ENCODE assay signal across 10 mouse cellular contexts in the genomic region with DNA sequence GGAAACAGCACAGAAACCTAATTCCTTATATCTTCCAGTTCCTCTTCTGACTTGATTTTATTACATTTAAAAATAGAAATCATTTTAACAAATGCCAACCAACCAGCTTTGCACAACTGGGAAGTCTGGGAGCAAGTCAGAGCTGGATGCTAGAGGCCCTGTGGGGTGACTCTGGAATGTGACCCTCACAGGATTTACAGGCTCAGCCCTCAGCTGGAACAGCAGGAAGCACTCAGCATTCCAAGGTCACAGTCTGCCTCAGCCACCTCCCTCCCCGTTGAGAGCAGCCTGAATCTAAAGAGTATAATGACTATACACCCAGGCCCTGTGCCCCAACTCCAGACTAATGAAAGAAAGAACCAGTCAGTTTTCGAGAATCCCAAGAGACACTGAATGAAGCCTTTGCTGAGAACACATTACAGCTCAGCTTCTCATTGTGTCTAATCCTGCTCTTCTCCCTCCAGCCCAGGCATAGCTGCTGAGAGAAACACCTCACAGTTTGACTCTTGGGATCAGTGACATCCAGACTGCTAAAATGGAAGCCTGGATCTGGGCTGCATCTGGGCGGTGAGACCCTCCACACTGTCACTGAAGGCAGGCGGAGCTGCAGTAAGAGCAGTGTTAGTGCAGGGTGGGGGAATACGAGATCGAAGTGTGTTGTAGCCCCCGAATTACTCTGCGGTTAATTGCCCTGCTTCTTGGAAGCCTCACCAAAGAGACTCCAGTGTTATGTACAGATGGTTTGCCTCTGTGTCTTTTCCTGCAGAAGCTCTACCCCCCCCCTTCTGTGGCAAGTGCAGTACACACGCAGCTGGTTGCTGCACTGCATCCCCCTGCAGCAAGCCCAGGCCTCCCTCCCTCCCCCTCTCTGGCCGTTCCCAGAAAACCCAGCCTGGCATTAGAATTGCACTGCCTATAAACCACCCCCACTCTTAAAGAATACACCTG. TPM values are rescaled to one million over a fixed set of nuclear protein-coding genes. Genes with fewer than 3 reads are reported as not detected.
A peak's percentile ranks its signal among the peaks of the same experiment; 100 is the strongest.
DNase-seq lines count a peak whose midpoint lies in the region; ATAC-seq and TF ChIP-seq lines count a peak whose summit lies in the region.
"Had no signal": no experiment of that assay in that cellular context is flagged by ENCODE, and none has a peak within 500 bp of the region (broad histone marks: within the 10 kb centered on the region; RNA-seq: fewer than 3 reads in every experiment).

No protein-coding gene starts in this region.

- peak overlapping the region; percentile 87 for H3K27ac ChIP-seq in heart, embryonic 15.5 days
- peak overlapping the region; percentile 60 for H3K27ac ChIP-seq in intestine, embryonic 15.5 days
- H3K27ac ChIP-seq in lung, postnatal 0 days (ENCODE audit: low read length) = peak overlapping the region; percentile 79
- H3K27ac ChIP-seq in cerebellum, adult 2 months (ENCODE audit: insufficient read depth, low read length) = no peak overlapping the region
- H3K27ac ChIP-seq: neural tube, embryonic 12.5 days had no signal

- H3K4me1 ChIP-seq in heart, embryonic 15.5 days (replicated peaks) = peaks cover 31% of the 10 kb centered on the region
- H3K4me1 ChIP-seq in intestine, embryonic 15.5 days (replicated peaks) = 0 out of 2 replicates have a peak, but pooled peaks cover 5% of the 10 kb centered on the region
- H3K4me1 ChIP-seq in lung, postnatal 0 days (ENCODE audit: insufficient read depth, low read depth, low read length) = peaks cover 4% of the 10 kb centered on the region; the same call in 1 of the 2 replicates
- no peaks in the 10 kb centered on the region for H3K4me1 ChIP-seq in cerebellum, adult 2 months (ENCODE audit: control insufficient read depth, insufficient read depth, low read length)

- TF ChIP-seq CTCF in lung, postnatal 0 days (IDR thresholded peaks at IDR 0.05) = no peak
- no peak for TF ChIP-seq CTCF in cerebellum, adult 2 months (IDR thresholded peaks at IDR 0.05; ENCODE audit: borderline replicate concordance, insufficient read depth, low read depth, low read length)

- peak overlapping the region; percentile 28; the same call in 1 of the 2 replicates for H3K9ac ChIP-seq in heart, embryonic 15.5 days
- H3K9ac ChIP-seq in intestine, embryonic 15.5 days = no peak overlapping the region
- 0 out of 2 replicates have a peak overlapping the region, but pooled peaks have one; percentile 5 for H3K9ac ChIP-seq in lung, postnatal 0 days (replicated peaks; ENCODE audit: low read depth)
- H3K9ac ChIP-seq: neural tube, embryonic 12.5 days had no signal

- WGBS in heart, embryonic 15.5 days = 46% methylated on average over 10 of the region's 10 CpGs
- WGBS in intestine, embryonic 15.5 days = 39% methylated on average over 10 of the region's 10 CpGs
- WGBS in lung, postnatal 0 days = 58% methylated on average over 10 of the region's 10 CpGs
- WGBS in cerebellum, adult 2 months = 72% methylated on average over 10 of the region's 10 CpGs

- H3K36me3 ChIP-seq in heart, embryonic 15.5 days = peaks cover 42% of the 10 kb centered on the region
- 0 out of 2 replicates have a peak, but pooled peaks cover 7% of the 10 kb centered on the region for H3K36me3 ChIP-seq in intestine, embryonic 15.5 days
- no peaks in the 10 kb centered on the region; the same call in 1 of the 2 replicates for H3K36me3 ChIP-seq in lung, postnatal 0 days (ENCODE audit: insufficient read depth, low read length)

- no peaks in the 10 kb centered on the region for H3K9me3 ChIP-seq in heart, embryonic 15.5 days (replicated peaks)
- no peaks in the 10 kb centered on the region for H3K9me3 ChIP-seq in intestine, embryonic 15.5 days
- H3K9me3 ChIP-seq in lung, postnatal 0 days (ENCODE audit: low read length) = no peaks in the 10 kb centered on the region
- H3K9me3 ChIP-seq: neural tube, embryonic 12.5 days had no signal

- H3K4me3 ChIP-seq in heart, embryonic 15.5 days = no peak overlapping the region
- no peak overlapping the region for H3K4me3 ChIP-seq in intestine, embryonic 15.5 days (replicated peaks)
- H3K4me3 ChIP-seq in lung, postnatal 0 days (ENCODE audit: low read depth, low read length) = no peak overlapping the region
- no peak overlapping the region for H3K4me3 ChIP-seq in cerebellum, adult 2 months (replicated peaks; ENCODE audit: insufficient read depth, low read depth, low read length)
- H3K4me3 ChIP-seq: neural tube, embryonic 12.5 days had no signal

- TF ChIP-seq EP300 in lung, postnatal 0 days (IDR thresholded peaks at IDR 0.05) = no peak; the same call in 1 of the 2 replicates

- no peaks in the 10 kb centered on the region for H3K27me3 ChIP-seq in heart, embryonic 15.5 days
- H3K27me3 ChIP-seq in intestine, embryonic 15.5 days (replicated peaks) = no peaks in the 10 kb centered on the region
- H3K27me3 ChIP-seq in lung, postnatal 0 days (replicated peaks; ENCODE audit: insufficient read depth, low read length) = no peaks in the 10 kb centered on the region
- no peaks in the 10 kb centered on the region for H3K27me3 ChIP-seq in cerebellum, adult 2 months (ENCODE audit: control insufficient read depth, insufficient read depth, low read length)
- H3K27me3 ChIP-seq: neural tube, embryonic 12.5 days; Patski had no signal

- peak; percentile 83 for ATAC-seq in heart, embryonic 15.5 days (replicated peaks; ENCODE audit: insufficient number of reproducible peaks, insufficient read depth, low FRiP score, low read depth)
- ATAC-seq in intestine, embryonic 15.5 days = peak; percentile 87
- peak; percentile 85 for ATAC-seq in lung, postnatal 0 days
- ATAC-seq: Patski had no signal

- no peak for TF ChIP-seq POLR2A in cerebellum, adult 2 months (IDR thresholded peaks at IDR 0.05; ENCODE audit: borderline replicate concordance, insufficient read depth, low read length)

- no peak for DNase-seq in heart, adult 9 months (ENCODE audit: low spot score in 2 of 2)
- DNase-seq in adrenal gland, adult 8-10 months = peak; percentile 17
- peak; percentile 90 for DNase-seq in lung, postnatal 0 days (ENCODE audit: low spot score)
- no peak for DNase-seq in frontal cortex, postnatal 25 days (ENCODE audit: low spot score in 2 of 2)
- no peak for DNase-seq in cerebellum, adult 2 months
- DNase-seq in cerebellum, adult 9-11 months = no peak

- peak overlapping the region; percentile 38 for H3K4me2 ChIP-seq in heart, embryonic 15.5 days
- no peak overlapping the region for H3K4me2 ChIP-seq in intestine, embryonic 15.5 days (replicated peaks)
- H3K4me2 ChIP-seq in lung, postnatal 0 days (replicated peaks; ENCODE audit: low read depth, low read length) = no peak overlapping the region
- H3K4me2 ChIP-seq: neural tube, embryonic 12.5 days had no signal

RNA-seq across cellular contexts. Expression of a gene that starts 8.7 kb away (rescaled TPM):
- 17.7 and 20.0 TPM in 2 replicates for polyA plus RNA-seq in heart, embryonic 15.5 days (2015; fragmentation: Nextera tagmentation; extraction: Ambion mirVana)
- total RNA-seq in adrenal gland, adult 8-10 months (2022) = 10 to 100 TPM; 18.1 to 19.3 (median 18.7) TPM
- 15.9 and 16.5 TPM in 2 replicates for polyA plus RNA-seq in intestine, embryonic 15.5 days (2015; fragmentation: Nextera tagmentation; extraction: Ambion mirVana)
- polyA plus RNA-seq in lung, postnatal 0 days (2015; fragmentation: Nextera tagmentation; extraction: Ambion mirVana) = 9.7 and 10.7 TPM in 2 replicates
- polyA plus RNA-seq in cerebellum, adult 2 months (2012; rRNA removed) = 12.5 and 13.6 TPM in 2 replicates

RNA-seq across cellular contexts. Expression of a gene that starts 8.8 kb away (rescaled TPM):
- 16.7 and 20.5 TPM in 2 replicates for polyA plus RNA-seq in heart, embryonic 15.5 days (2015; fragmentation: Nextera tagmentation; extraction: Ambion mirVana)
- 10 to 100 TPM; 13.3 to 17.5 (median 17.2) TPM for total RNA-seq in adrenal gland, adult 8-10 months (2022)
- 32.9 and 37.5 TPM in 2 replicates for polyA plus RNA-seq in intestine, embryonic 15.5 days (2015; fragmentation: Nextera tagmentation; extraction: Ambion mirVana)
- 14.1 and 14.4 TPM in 2 replicates for polyA plus RNA-seq in lung, postnatal 0 days (2015; fragmentation: Nextera tagmentation; extraction: Ambion mirVana)
- 19.5 and 19.6 TPM in 2 replicates for polyA plus RNA-seq in cerebellum, adult 2 months (2012; rRNA removed)

RNA-seq across cellular contexts. Expression of a gene that starts 24.0 kb away (rescaled TPM):
- polyA plus RNA-seq in heart, embryonic 15.5 days (2015; fragmentation: Nextera tagmentation; extraction: Ambion mirVana) = 0.21 and 0.74 TPM in 2 replicates
- total RNA-seq in adrenal gland, adult 8-10 months (2022) = under 1 TPM in 2 of 4 experiments, not detected in 2; 0.21 to 0.65 TPM
- polyA plus RNA-seq in intestine, embryonic 15.5 days (2015; fragmentation: Nextera tagmentation; extraction: Ambion mirVana) = 0.35 TPM in 1 of 2 replicates, not detected in the other
- 4.5 and 5.2 TPM in 2 replicates for polyA plus RNA-seq in lung, postnatal 0 days (2015; fragmentation: Nextera tagmentation; extraction: Ambion mirVana)
- 2.8 and 3.3 TPM in 2 replicates for polyA plus RNA-seq in cerebellum, adult 2 months (2012; rRNA removed)
- polyA plus RNA-seq: Patski had no signal

Comparison
In these comparisons a context has a peak if more than half of its experiments do, and no peak if none do; other contexts are left out.
1. DNase-seq: peak in adrenal gland, adult 8-10 months (single experiment) and lung, postnatal 0 days (single experiment); none in heart, adult 9 months (0 of 2), frontal cortex, postnatal 25 days (0 of 2), cerebellum, adult 2 months (0 of 2) and cerebellum, adult 9-11 months (single experiment).
2. Peak in every context shown above with its lines, with median percentiles within 50 percentile points of each other: ATAC-seq.